Mouse (Mus musculus) bone marrow, adult 2 months (tissue): Measurements from ENCODE around the gene Slc35c2.

Source experiments
- CTCF ChIP-seq: fragments of 200-500 bp; IDR thresholded peaks from 2 replicates; pipeline ENCODE4 v1.5.1; 2011; ENCODE audit warnings: low read length, control low read depth; ENCODE audit not compliant: control insufficient read depth, insufficient read depth
- POLR2A ChIP-seq: fragments of 200-500 bp; IDR thresholded peaks from 2 replicates; pipeline ENCODE4 v1.6.1; 2011; ENCODE audit warnings: low read depth, mild to moderate bottlenecking, control low read depth, low read length, borderline replicate concordance; ENCODE audit not compliant: control insufficient read depth

DNA sequence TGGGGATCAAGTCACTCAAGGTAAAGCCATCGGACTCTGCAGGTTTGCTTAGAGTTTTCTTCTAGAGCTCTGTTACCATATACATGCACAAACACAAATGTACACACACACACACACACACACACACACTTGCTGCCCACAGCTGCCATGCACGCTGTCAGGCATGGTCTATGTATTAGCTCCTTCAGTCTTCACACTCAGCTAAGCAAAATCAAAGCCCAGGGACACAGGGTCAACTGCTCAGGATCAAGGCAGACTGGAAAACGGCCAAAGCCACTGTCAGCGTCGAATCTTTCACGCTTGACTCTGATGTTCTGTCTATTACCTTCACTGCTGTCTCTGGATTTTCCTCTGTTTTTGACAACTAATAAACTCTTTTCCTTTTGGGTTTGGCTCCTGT is 13.2 kb upstream of the Slc35c2 start:
- TF ChIP-seq POLR2A (no peak), CTCF (no peak)
